Mouse (Mus musculus): ENCODE data around the gene B3gat1. TPM values are rescaled to one million over a fixed set of nuclear protein-coding genes. Genes with fewer than 3 reads are reported as not detected.

The B3gat1 gene
- 1 to 10 TPM; 6.1 to 8.5 TPM for total RNA-seq (2021)
- long read RNA-seq, experiment 1, partial matches to known transcripts: 2 of 5 reads
- long read RNA-seq, experiment 1, other reads (novel, unspliced or antisense): 1 of 5 reads
- long read RNA-seq, experiment 2, partial matches to known transcripts: 1 of 2 reads
- long read RNA-seq, experiment 2, other reads (novel, unspliced or antisense): 0 of 2 reads

DNA sequence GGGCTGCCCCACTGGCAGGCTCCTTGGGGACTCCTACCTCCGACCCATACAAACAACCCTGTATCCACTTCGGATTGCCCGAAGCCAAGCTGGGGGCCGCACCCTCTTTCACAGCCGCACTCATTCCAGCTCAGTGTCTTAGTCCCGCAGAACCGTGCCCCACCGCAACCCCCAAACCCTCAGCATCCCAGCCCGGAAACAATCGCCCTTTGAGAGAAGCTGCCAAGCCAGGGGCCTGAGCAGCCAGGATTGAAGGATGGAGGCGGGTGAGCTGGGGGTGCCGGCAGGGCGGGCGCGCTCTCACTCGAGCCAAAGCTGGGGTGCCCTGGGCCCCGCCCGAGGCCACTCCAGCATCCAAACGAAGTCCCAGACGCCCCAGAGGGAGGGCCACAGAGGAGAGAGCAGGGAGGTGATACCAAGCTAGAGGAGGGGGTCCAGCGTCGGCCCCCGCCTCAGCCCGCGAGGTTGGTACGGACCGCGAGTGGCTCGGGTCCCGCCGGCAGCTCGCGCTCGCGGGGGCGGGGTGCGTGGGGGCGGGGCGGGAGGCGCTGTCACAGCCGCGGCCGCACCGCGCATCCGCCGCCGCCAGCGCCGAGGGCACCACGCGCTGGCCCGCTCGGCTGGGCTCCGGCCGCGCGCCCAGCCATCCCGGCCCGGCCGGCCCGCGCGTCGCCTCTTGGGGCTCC lies at the start of gene B3gat1:
Gene B3gat1, plus strand, starts transcription at position 523 of the 686 bp plus-strand sequence.
- no peak for DNase-seq (ENCODE audit: low spot score in 2 of 2)

DNA sequence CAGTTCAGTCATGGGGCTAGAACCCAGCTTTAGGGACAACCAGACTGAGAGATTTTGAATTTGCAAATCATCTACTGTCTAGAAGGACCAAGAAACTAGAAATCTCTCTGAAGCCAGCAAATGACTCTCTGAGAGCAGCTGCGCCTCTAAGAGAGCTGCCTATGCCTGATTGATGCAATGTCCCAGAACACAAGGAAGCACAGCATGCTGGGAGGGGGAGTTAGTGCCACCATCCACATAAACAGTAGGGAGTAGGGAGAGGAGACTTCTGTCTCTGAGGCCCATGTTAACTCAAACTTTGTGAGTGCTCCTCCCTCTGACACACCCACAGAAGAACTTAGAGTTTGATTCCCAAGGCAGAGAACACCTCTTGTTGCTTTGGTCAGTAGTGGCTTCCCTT lies 44.4 kb upstream of the B3gat1 start:
- no peak for DNase-seq (ENCODE audit: low spot score in 2 of 2)

DNA sequence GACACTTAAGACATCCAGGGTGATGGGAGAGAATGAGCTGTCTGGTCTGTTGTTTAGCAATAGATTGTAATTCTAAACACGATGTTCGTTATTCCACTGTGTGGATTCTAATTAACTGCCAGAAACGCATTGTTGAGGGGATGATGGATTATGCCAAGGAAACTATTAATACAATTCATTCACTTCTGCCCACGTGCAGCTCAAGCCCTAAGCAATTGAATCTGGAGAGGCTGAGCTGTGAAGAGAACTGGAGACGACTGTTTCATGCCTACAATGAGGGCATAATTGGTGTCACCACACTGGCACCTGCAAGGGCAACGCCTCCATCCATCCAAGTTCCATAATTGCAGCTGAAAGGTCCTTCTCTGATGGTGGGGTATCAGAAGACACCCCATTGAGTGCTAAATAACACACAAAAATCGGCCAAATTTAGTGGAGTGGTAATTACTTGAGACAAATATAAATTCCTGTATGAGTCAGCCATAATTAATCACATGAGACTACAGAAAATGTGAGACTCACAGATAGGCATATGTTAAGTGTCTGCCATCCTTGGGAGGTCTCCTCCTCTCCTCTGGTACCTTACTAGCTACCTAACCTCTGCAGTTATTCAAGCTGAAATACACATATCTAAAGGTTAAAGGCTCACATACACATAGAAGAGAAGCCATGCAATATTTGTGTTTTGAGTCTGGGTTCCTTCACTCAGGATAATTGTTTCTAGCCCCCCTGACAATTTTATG lies 43.4 kb upstream of the B3gat1 start:
- DNase-seq (ENCODE audit: low spot score in 2 of 2): no peak

DNA sequence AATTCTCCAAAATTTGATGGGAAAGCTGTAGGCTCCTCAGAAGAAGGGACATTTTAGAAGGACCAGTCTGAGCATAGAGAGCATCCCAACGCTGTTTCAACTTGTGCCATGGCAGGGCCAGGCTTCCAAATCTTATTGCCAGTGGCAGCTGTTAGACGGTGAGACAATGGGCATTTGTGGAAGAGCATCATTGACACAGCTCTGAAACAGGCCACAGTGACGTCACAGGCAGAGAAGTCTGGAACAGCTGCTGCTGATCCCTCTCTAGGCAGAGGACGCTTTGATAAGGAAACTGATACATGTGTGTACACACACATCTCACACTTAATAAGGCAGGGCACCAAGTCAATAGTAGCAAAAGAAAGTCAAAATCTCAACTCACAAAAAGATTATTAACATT lies 40.9 kb upstream of the B3gat1 start:
- DNase-seq (ENCODE audit: low spot score in 2 of 2): no peak

DNA sequence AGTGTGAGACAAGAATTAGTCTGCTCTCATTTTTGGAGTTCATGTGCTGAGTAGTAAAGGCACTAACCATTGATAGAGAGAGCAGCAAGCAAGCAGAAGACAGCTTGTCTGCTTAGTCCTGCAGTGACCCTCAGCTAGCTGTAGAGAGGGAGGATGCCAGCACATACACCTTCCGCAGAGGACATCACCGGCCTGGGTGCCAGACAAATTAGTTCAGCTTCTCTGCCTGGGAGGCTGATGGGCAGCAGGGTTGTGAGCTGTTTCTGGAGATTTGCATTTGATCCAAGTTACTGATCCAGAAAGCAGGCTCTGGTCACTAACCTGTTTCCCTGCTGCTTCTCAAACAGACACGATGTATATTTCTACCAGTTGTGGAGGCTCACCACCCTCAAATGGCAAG lies 38.9 kb upstream of the B3gat1 start:
- DNase-seq (ENCODE audit: low spot score in 2 of 2): no peak

DNA sequence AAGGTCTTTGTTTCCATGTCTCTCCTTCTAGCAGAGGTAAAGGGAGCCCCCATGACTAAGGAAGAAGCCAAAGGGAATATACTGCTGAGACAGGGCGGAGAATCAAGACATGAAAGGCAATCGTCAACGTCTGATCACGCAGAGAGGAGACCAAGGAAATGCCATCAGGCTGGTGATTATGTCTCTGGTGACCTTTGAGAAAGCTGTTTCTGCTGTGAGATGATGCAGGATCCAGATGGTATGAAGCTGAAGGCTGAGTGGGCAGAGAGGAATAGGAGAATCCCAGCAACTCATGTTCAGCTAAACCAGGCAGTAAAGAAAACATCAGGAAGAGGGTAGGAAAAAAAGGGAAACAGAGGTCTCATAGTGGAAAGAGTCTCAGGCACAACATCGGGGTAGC lies 38.4 kb upstream of the B3gat1 start:
- no peak for DNase-seq (ENCODE audit: low spot score in 2 of 2)

DNA sequence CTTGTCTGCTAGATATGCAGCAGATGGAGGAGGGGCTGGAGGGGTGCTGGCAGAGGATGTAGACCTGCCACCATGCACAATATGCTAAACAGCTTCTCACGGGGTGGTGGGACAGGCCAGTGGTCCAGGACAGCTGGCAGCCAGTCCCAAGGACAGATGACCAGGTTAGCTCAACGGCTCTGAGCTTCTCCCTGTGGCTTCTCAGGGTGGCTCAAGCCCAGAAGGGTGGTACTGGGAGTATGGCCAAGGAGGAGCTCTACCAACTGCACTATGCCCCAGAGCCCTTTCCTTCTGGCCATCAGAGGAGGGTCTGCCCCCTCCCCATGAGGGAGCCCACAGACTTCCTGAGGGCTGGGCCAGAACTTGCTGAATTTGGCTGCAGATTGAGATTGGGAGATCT lies 35.2 kb upstream of the B3gat1 start:
- no peak for DNase-seq (ENCODE audit: low spot score in 2 of 2)

DNA sequence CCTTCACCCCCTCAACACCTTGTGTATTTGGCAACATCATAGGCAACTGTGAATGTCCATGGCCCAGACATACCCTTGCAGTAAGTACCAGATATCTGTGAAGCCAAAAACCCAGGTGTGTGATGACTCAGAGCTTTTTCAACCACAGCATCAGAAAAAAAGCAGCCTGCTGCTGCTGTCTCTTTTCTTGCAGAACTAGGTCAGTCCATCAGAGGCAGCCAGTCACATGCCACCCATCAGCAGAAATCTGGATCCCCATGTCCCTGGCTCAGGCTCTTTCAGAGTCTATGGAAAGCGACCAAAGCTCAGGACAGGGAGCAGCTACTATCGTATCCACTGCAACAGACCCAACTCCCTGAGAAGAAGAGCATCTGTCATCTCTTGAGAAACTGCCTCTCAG lies 33.2 kb upstream of the B3gat1 start:
- DNase-seq (ENCODE audit: low spot score in 2 of 2): no peak

DNA sequence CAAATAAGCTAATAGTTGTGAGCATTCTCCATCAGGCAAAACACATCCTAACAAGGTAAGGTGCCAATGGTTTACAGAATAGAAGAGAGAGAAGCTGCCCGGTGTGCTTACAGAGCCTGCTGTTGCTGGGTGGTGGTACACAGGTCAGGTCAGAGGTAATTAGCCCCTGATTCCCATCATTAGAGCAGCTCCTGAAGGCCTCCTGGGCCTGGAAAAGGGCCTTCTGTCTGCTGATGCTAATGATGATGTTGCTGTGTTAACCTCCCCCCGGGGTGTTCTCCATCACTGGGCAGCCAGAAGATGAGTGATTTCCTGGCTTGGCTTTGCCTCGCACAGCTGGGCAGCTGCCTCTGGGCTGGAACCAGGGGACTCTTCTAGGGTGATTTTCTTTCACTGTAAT lies 15.1 kb upstream of the B3gat1 start:
- DNase-seq (ENCODE audit: low spot score in 2 of 2): no peak

DNA sequence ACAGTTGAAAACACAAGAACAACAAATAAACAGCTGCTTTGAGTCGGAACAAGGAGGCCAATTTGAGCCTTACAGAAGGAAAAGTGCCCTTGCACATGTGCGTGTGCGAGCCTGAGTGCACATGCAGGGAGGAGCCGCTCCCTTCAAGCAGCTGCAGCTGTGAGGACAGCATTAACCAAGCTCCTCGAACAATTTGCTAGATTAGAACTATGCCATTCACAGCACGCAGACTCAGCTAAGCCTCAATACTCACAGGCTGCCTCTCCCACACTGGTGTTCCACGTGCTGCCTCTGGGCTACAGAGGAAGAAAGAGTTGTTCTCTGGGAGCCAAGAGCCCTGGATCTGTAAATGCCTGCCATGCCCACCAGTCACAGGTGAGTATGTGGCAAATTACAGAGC lies 11.8 kb upstream of the B3gat1 start:
- no peak for DNase-seq (ENCODE audit: low spot score in 2 of 2)

DNA sequence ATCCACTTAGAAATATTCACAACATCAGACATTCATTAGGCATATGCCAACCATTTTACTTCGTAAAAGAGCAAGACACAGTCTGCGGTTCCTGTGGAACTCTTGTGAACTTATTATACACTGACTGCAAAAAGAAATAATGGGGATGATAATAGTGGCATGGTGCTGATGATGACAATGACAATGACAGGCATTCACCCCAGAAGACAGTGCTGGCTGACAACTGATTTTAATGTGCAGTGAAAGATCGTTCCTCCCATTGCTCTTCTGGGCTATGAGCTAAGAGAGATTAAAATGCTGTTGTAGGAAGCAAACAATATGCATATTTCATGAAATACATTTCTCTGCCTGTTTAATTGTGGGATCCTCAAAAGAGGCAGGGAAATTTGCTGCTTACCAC lies 7.8 kb upstream of the B3gat1 start:
- DNase-seq (ENCODE audit: low spot score in 2 of 2): no peak

DNA sequence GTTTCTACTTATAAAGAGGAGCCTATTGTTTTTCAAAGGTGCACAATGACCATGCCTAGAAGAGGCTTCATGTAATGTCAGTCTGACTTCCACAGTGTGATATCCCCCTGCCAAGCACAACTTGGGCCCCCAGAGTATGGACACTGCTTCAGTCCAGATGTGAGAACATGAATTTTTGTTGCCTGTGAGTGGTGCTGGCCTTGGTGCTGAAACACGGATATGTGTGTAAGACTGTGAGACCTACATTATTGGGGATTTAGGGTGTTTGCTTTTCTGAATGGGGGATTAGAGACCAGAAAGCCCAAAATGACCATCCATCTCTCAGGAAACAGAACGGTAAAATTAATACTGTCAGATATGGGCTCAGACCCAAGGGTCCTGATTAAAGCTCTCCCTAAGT lies 6.1 kb upstream of the B3gat1 start:
- peak in 1 of 2 experiments; percentile 24 for DNase-seq (ENCODE audit: low spot score in 2 of 2)

DNA sequence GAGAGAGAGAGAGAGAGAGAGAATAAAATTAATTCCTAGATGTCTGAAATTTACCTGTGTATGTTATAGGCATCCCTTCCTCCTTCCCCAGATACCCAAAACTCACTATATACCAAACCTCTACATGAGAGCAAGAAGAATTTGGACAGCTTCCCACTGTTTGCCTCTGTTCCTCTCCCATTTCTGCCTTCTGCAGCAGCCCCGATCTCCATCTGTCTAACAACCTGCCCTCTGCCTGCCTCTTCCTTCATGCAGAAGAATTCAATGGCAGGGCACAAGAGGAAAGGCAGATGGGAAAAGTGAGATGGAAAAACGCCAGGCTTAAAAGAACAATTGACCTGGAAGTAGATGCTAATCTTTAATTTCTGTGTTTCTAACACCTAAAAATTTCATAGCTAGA lies 5.0 kb upstream of the B3gat1 start:
- no peak for DNase-seq (ENCODE audit: low spot score in 2 of 2)

DNA sequence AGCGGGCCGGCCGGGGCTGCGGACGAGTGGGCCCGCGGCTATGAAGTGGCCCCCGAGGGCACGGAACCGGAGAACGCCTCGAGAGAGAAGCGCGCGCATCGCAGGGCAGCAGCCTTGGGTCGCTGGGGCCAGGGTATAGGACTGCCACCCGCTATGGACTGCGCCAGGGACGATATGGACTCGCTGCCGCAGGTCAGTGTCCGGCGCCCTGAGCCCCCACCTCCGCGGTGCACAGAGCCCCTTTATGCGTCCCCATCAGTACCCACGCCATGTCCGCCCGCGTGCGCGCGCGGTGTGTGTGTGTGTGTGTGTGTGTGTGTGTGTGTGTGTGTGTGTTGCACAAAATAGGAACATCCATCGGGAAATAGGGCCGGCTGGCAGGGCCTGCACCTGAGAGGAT lies 458 bp downstream of the B3gat1 start:
- DNase-seq (ENCODE audit: low spot score in 2 of 2): no peak

DNA sequence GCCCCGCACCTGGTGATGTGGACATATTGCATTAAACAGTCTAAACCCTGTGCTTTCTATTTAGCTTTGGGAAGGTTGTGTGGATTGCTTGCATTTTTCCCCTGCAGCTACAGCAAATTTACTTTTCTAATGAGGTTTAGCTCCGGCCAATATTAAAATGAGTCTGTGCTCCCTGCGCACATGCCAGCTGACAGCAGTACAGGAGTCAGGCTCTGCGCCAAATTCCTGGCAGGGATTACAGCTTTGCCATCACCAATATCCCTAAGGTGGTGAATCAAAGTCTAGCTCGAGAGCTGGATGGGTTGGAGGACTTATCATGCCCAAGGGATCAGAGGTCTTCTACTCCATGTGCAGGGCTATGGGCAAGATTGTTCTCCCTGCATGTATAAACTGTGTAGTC lies 3.6 kb downstream of the B3gat1 start:
- no peak for DNase-seq (ENCODE audit: low spot score in 2 of 2)

DNA sequence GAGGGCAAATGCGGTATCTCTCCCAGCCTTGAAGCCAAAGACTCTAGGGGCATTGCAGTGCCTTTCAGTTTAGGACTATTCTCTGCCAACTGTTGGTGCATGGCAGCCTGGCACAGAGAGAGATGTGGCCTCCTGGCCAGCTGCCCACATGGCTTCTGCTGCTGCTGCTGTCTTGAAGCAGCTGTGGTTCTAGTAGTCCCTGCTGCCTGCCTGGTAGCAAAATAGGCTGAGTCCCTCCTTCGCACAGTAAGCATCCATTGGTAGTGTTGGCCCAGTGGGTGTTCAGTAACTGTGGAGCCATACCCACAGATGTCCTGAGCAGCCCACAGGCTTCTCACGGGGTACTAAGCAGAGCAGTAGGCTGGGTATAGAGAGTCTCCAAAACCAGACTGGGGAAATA lies 9.3 kb downstream of the B3gat1 start:
- peak in 1 of 2 experiments; percentile 40 for DNase-seq (ENCODE audit: low spot score in 2 of 2)

DNA sequence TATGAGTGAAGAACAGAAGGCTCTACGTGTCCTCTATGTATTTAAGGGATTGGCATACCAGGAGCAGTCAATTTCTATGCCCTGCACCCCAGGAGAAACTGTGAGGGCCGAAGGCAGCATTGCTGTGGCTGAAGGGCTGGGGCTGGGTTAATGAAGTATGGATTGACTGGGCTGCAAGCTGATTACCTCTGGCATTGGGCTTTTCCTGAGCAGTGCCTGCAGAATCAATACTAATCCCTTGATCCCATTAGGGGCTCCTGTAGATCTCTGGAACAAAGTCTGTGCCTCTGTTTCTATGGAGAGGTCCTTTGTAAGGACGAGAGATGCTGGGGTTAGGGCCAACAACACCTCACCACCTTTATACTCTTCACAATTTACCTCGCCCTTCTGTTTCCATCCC lies 13.6 kb downstream of the B3gat1 start:
- no peak for DNase-seq (ENCODE audit: low spot score in 2 of 2)

DNA sequence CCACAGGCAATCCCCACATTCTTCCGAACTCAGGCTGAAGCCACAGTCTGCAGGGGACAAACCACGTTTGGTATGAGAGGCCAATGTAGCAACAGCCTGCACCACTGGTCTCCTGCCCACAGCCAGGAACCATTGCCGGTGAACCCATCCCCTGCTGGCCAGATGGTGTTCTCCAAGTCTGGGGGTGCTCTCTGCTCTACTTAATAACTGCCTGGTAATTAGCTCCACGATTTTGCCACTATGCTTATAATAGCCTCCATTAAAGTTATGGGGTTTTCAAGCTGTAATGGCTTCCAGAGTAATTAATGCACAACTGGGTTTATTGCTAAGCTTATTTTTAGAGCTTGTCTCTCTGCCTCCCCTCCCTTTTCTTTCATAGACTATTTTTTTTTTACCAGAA lies 15.4 kb downstream of the B3gat1 start:
- no peak for DNase-seq (ENCODE audit: low spot score in 2 of 2)

DNA sequence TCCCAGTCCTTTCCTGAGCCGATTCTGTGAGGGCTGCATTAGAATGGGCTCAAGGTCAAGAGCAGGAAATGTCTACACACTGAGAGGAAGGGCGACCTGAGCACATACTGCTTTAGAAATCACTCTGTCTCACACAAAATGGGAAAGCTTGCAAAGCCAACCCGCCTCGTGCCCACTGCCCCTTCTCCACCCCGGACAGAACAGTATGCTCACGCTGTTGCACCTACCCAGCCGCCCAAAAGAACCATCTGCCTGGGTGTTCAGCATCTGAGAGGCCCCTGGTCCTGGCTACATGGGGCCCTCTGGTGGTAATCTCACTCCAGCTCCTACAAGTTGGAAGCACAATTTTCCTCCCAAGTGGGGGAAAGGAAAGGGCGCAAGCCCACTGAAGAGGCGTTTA lies 26.6 kb downstream of the B3gat1 start:
- DNase-seq (ENCODE audit: low spot score in 2 of 2): peak in 1 of 2 experiments; percentile 33

DNA sequence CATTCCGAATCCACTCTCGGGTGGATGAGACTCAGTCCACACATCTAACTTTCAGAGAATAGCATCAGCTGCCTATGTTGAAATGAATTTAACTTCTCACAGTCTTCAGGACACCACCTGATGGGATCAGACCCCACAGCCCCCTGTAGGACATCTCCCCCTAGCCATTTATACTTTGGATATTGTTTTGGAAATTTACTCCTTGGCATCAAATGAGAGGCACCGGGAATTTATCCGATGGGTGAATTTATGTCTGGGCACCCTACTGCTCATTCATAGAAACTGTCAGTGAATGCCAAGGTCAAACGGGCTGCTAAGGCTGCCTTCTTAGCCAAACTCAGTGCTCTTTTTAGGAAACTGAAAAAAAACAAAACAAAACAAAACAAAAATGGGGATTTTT lies 27.0 kb downstream of the B3gat1 start:
- no peak for DNase-seq (ENCODE audit: low spot score in 2 of 2)

DNA sequence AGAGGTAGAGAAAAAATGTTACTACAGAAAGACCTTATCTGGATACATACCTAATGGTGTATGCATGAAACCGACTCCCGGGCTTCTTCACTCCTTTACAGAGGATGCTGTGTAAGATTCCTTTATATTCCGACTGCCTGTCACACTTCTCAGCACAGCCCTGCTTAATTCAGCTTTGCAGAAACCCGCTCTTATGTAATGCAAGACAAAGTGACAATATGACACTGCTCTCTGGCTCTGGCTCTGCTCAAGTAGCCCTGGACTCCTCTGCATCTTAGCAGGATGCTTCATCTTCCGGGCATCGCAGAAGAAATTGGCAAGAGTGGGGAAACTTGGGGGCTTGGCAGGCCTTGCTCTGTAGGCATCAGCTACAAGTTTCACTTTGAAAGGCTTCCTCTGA lies 28.9 kb downstream of the B3gat1 start:
- DNase-seq (ENCODE audit: low spot score in 2 of 2): no peak

DNA sequence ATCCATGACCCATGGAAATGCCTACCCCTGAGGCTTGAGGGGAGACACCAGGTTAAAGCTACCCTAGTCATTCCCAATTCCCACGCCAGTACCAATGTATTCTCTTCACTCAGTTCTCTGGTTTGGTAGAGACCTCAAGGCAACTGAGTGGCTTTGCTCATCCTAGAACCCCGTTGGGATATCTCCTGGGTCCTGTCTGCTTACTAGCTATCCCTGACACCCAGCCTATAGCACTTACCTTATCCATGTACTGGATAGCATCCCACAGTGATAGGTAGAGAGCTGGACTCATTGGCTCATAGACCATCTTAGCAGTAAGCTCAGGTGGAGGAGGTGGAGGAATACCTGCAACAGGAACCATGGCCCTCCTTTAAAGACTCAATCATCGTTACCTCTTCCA lies 34.7 kb downstream of the B3gat1 start:
- no peak for DNase-seq (ENCODE audit: low spot score in 2 of 2)

DNA sequence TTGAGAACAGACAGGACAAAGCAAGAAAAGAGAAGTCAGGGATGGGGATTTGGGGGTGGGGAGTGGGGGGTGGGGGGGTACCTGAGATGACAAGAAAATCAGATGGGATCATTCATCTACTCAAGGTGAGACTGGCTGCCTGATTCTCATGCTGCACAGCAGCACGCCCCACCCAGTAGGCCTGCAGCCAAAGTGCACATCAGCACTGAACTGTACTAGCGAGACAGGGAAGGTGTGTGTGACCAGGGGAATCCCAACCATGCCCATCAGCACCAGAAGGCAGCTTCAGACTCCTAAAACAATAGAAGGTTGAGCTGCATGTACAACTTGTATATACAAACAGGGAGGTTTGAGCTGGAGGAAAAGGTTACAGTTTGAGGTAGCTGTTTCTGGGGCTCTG lies 42.2 kb downstream of the B3gat1 start:
- DNase-seq (ENCODE audit: low spot score in 2 of 2): no peak
